Mouse (Mus musculus) cerebellum, adult 11 months (tissue): ENCODE data around the gene Nmt2.
A peak's percentile ranks its signal among the peaks of the same experiment; 100 is the strongest.

Experiments used
- DNase-seq: peaks from one replicate; pipeline ENCODE4 v3.0.0; 2022

Gene Nmt2

DNA sequence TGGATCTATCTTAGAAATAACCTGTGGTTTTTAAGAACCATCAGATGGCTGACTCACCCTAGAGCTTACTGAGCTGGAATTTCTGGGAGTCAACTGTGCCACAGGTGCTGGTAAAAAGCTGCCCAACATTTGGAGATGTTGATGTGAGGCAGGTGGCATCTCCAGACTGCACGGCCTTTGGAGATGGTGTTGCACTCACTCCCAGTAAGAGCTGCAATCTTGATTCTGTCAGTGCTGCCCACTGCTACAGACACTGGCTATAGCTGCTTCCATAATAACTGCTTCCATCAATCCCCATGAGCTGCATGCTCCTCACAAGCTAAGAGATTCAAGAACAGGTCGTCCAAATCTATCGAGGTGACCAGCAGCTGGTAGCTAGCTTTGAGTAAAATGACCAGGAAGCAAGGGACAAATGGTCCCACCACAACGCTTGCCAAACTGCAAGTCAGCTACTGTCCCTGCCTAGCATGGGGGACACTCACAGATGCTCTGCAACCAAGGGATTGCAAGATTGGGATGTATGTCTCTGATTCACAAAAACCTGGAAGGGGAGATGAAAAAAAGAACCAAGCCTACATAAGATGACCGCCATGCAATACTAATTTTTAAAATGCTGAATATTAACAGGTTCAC is 47.2 kb downstream of the Nmt2 start:
- no peak for DNase-seq

DNA sequence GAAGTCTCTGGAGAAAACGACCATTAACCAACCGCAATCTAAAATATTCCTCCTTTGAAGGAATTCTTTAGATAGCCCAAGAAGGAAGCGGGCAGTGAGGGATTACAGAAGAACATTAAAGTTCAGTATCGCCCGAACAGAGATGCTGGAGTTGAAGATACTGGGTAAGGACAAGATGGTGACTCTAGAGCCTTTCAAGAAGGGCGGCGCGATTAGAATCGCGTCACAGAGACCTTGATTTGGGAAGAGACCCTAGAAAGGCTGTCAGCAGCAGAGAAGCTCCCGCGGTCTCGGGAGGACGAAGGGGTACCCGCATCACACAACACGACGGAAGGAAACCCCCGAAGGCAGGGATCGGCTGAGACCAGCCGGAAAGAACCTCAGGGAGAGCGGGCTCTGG is 48.0 kb downstream of the Nmt2 start:
- no peak for DNase-seq

DNA sequence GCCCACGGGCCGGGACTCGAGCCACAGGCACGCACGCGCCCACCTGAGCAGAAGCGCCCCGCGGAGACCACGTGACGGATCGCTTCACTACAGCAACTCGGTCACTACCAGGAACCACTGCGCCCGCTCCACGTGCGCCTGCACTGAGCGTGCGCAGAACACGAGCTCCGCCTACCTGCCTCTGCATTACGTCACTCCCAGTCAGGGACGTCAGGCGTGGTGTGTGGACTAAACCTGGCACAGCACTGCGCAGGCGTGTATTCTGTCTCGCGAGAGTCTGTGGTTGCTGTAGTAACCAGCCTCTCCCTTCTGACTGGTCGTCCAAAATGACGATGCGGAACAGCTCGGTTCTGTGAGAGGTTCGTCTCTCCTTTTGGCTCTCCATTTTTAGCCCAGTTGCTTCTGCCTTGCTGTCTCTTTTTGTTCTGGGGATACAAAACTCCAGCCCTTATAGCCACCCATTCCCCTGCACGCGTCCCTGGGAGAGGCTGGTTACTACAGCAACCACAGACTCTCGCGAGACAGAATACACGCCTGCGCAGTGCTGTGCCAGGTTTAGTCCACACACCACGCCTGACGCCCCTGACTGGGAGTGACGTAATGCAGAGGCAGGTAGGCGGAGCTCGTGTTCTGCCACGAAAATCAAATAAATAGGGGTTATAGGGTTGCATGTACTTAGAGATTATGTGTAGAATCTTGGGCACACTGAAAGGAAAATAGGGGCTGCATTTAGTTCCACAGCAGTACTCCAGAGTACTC is 48.7 kb downstream of the Nmt2 start, which contains the start of gene Rpp38:
Gene Rpp38 (minus strand): TSS at position 160 of the 759 bp plus-strand sequence.
- peak; percentile 96 for DNase-seq

DNA sequence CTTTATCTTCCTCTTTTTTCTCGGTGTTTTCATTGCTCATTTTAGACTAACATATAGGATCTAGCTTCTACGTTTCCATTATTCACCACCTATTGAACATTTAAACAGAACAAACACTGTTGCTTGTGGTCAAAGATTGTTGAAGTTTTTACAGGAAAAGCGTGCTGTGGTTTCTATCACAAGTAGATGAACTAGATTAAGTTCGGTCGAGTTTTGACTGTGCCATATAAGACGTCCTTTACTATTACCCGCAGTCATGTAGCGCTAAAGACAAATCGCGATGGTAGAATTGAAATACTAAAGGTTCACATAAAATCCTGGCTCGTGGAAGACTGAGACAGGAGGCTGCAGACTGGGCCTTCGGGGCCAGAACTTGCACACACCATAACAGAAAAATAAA is 49.7 kb downstream of the Nmt2 start:
- no peak for DNase-seq

DNA sequence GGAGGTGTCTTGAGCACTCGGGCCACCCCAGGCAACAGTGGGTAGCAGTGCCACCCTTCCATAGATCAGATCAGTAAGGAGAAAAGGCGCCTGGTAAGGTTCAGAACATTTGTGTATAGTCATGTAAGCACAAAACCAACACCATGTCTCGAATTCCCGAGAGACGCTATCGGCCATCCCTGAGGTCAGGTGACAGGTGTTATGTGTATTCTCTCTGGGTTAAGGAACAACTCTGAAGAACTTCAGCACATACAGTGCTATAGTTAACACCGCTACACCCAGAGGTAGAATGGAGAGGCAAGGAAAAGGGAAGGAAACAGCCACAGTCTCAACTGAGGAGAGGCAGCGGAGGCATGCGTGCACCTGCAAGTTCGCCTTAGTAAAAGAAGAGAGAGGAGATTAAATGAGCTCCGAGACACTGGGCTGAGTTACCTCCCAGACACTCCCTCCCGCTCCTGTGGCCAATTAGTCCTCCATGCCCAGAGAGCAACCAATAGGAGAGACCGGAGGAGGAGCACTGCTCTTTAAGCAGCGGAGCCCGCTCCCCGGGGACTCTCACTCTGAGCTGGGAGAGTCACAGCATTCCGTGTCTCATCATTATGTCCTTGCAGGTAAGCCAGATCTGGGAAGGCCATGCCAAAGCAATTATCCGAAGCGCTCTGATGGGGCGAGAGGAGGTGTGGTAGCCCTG is 51.7 kb downstream of the Nmt2 start, which contains the start of gene Acbd7:
Gene Acbd7 (plus strand): TSS at position 558 of the 691 bp plus-strand sequence.
- DNase-seq: peak; percentile 22

DNA sequence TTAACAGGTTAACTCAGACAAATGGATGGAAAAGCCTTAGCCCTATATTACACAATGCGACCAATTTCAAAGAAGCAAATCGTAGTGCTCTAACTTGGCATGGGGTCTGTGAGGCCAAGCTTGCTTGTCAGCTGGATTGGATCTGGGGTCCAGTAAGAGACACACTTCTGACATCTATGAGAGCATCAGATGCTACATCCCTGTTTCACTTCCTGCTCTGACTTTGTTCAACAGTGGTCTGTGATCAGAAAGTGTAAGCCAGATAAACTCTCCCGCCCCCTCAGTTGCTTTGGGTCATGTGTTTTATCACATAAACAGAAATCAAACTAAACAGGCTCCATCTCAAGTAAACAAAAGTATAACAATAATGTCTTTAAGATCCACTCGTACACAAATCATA is 64.4 kb downstream of the Nmt2 start:
- no peak for DNase-seq

DNA sequence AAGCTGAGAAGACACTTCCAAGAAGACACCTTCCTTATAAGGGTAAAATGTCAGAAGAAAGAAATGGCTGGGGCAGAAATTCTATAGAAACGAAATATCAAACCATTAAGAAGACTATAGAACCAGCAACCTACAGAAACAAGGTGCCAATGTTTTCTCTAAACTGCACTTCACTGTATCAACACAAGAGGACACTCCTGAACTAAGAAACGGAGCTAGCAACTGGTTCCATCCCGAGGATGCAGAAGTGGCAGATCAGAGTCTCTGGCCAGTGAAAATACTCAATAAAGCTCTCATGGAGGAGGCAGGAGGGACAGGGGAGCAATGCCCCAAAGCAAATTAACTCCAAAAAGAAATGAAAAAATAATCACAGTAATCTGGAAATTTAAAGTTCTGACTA is 64.9 kb downstream of the Nmt2 start:
- no peak for DNase-seq

DNA sequence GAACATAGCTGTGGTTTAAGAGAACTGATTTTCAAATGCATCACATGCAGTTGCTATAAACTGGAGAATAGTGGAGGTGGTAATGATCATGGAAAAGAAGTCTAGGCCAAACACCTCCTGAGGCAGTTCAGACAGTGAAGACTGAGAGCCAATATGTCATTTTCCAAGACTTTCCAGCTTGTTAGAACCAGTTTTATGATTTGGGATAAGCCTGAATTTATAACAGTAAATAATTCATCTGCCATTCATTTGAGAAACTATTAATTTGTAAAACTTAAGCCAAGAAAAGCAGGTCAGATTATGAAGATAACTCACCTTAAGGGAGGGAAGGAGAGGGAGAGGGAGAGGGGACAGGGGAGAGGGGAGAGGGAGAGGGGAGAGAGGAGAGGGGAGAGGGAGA is 69.1 kb downstream of the Nmt2 start:
- no peak for DNase-seq

DNA sequence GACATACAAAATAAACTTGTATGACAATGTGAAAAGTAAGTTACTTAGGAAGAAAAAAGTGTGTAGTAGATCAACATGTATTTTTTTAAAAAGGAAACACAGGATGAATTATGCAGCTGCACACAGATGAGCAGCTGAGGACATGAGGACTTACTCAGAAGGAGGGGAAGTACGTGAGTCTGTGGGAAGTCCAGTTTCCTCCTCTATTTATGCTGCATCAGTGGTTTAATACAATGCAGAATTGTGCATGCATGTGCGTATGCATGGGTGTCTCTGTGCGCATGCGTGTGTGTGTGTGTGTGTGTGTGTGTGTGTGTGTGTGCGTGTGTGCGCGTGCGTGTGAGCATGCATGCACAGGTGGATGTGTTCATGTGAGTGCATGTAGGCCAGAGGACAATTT is 71.8 kb downstream of the Nmt2 start:
- no peak for DNase-seq

DNA sequence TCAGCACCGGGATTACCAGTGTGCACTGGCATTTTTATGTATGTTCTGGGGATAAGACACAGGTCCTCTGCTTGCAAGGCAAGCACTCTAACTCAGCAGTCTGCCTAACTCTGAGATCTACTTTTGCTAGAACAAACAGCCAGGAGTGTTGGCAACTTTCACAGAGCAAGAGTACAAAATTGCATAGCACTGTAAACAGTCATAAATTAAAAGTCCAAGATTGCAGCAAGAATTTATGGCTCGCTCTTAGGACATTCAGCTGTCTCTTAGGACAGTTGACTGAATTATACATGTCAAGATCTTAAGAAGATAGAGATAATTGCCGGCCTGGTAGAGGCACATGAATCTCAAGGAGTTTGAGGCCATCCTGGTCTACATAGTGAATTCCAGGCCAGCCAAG is 72.3 kb downstream of the Nmt2 start:
- DNase-seq: no peak

DNA sequence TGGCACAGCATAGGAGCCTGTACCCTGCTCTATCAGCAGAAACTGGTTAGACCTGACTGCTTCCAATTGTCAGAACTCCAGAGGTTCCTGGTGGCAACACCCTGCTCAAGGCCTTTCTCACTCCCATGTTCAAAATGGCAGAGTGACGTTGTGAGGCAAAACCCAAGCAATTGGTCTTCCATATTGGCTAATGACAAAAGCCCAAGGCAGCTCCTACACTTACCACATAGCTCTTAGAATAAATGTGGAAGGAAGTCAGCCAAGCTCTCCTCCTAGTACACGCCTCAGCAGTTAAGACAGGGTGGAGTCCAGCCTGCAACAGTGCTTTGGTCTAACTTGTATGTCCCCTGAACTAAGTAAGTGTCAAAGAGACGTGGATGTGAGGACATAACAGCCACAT is 73.9 kb downstream of the Nmt2 start:
- DNase-seq: no peak

DNA sequence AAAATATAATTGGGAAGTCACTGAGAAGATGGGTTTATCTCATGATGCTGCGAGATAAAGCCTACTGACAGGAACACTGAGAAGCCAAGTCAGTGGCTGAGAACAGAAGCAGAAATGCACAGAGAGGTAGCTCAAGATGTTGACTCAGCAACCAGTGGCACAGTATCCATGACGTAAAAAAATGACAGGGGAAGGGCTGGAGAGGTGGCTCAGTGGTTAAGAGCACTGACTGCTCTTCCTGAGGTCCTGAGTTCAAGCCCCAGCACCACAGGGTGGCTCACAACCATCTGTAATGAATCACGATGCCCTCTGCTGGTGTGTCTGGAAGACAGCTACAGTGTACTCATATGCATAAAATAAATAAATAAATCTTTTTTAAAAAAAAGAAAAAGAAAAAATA is 77.1 kb downstream of the Nmt2 start:
- DNase-seq: no peak

DNA sequence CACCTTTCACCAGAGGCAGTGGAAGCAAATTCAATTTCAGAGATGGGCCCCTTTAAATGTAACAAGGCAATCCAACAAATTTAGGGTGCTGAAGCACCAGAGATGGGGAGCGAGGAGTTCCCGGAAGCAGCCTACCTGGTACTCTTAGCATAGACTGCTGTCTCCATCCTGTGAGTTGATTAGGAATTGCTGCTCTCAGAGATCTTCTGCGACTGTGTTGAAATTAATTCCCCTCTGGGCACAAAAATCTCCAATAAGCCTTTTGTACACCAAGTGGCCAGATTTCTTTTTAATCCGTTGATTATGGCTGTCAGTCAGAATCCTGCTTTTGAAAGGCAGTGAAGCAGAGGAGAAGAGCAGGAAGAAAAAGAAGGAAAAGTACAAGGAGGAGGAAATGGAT is 81.1 kb downstream of the Nmt2 start:
- no peak for DNase-seq
